1 mouse cellular context compared by ENCODE assay signal in genomic region chr4:41773502-41773901, GRCm38 (mm10).
TF ChIP-seq lines count a peak whose summit lies in the region.

No protein-coding gene starts in this region.

TF ChIP-seq in MEL, 35 proteins besides CTCF, POLR2A, EP300 and RAD21:
- 0 out of 2 replicates have a peak, but pooled peaks have one; percentile 17 for TF ChIP-seq POLR2AphosphoS2 (IDR thresholded peaks at IDR 0.05; ENCODE audit: low read length)
TF ChIP-seq in MEL: peak in this region for 1; not testable (repeated sequence) for 34.
